Comparison of ENCODE assay signal across 16 mouse cellular contexts in genomic region chrX:96501580-96501979, GRCm38 (mm10). TPM values are rescaled to one million over a fixed set of nuclear protein-coding genes. Genes with fewer than 3 reads are reported as not detected.
A peak's percentile ranks its signal among the peaks of the same experiment; 100 is the strongest.
DNase-seq lines count a peak whose midpoint lies in the region; ATAC-seq and TF ChIP-seq lines count a peak whose summit lies in the region.
"Had no signal": no experiment of that assay in that cellular context is flagged by ENCODE, and none has a peak within 500 bp of the region (broad histone marks: within the 10 kb centered on the region; RNA-seq: fewer than 3 reads in every experiment).

No protein-coding gene starts in this region.

- 70% methylated on average over 1 of the region's 1 CpGs for whole genome bisulfite sequencing in midbrain, postnatal 0 days
- WGBS in midbrain, embryonic 10.5 days, result 52% methylated on average over 1 of the region's 1 CpGs

- TF ChIP-seq CTCF in midbrain, postnatal 0 days (IDR thresholded peaks at IDR 0.05), result peak; percentile 55

- H3K27ac ChIP-seq in midbrain, postnatal 0 days (ENCODE audit: low read depth, low read length), result no peak overlapping the region
- H3K27ac ChIP-seq in midbrain, embryonic 10.5 days (replicated peaks), result no peak overlapping the region
- H3K27ac ChIP-seq: limb, embryonic 12.5 days; midbrain, embryonic 13.5 days; neural tube, embryonic 12.5 days had no signal

- peak; percentile 2 for DNase-seq in embryo, embryonic 11 days
- no peak for DNase-seq in embryo, embryonic 9.5 days (ENCODE audit: extremely low spot score)
- peak; percentile 0 for DNase-seq in kidney, adult 9 months
- no peak for DNase-seq in kidney, postnatal 10 days
- peak; percentile 8 for DNase-seq in midbrain, postnatal 0 days (ENCODE audit: low spot score)
- no peak for DNase-seq in midbrain, embryonic 10.5 days (ENCODE audit: low spot score)
- no peak for DNase-seq in adrenal gland, adult (ENCODE audit: inconsistent age in 2 of 2, low spot score in 1 of 2)
- DNase-seq: cerebellum, postnatal 25 days; lung, adult 2 months; thymus, adult 2 months had no signal

- H3K9me3 ChIP-seq in midbrain, postnatal 0 days (ENCODE audit: low read length), result no peaks in the 10 kb centered on the region
- H3K9me3 ChIP-seq in midbrain, embryonic 10.5 days (replicated peaks), result no peaks in the 10 kb centered on the region
- H3K9me3 ChIP-seq: heart, embryonic 12.5 days; limb, embryonic 12.5 days; midbrain, embryonic 13.5 days; neural tube, embryonic 12.5 days had no signal

- H3K27me3 ChIP-seq in midbrain, postnatal 0 days (ENCODE audit: insufficient read depth, low read length), result no peaks in the 10 kb centered on the region
- no peaks in the 10 kb centered on the region for H3K27me3 ChIP-seq in midbrain, embryonic 10.5 days (ENCODE audit: low read depth, poor library complexity, severe bottlenecking)
- H3K27me3 ChIP-seq: heart, embryonic 12.5 days; limb, embryonic 12.5 days; midbrain, embryonic 13.5 days; neural tube, embryonic 12.5 days had no signal

- H3K4me1 ChIP-seq in midbrain, postnatal 0 days (ENCODE audit: insufficient read depth, low read length), result no peaks in the 10 kb centered on the region
- H3K4me1 ChIP-seq in midbrain, embryonic 10.5 days, result no peaks in the 10 kb centered on the region
- H3K4me1 ChIP-seq: heart, embryonic 12.5 days; limb, embryonic 12.5 days; midbrain, embryonic 13.5 days; neural tube, embryonic 12.5 days had no signal

- no peak overlapping the region for H3K4me3 ChIP-seq in midbrain, postnatal 0 days (ENCODE audit: low read depth, low read length)
- no peak overlapping the region for H3K4me3 ChIP-seq in midbrain, embryonic 10.5 days
- H3K4me3 ChIP-seq: heart, embryonic 12.5 days; limb, embryonic 12.5 days; midbrain, embryonic 13.5 days; neural tube, embryonic 12.5 days had no signal

- H3K4me2 ChIP-seq in midbrain, postnatal 0 days (ENCODE audit: low read depth, low read length, poor library complexity, severe bottlenecking), result no peak overlapping the region
- H3K4me2 ChIP-seq: heart, embryonic 12.5 days; limb, embryonic 12.5 days; midbrain, embryonic 13.5 days; neural tube, embryonic 12.5 days had no signal

- H3K36me3 ChIP-seq in midbrain, postnatal 0 days (ENCODE audit: insufficient read depth, low read length), result no peaks in the 10 kb centered on the region
- no peaks in the 10 kb centered on the region for H3K36me3 ChIP-seq in midbrain, embryonic 10.5 days
- H3K36me3 ChIP-seq: heart, embryonic 12.5 days; limb, embryonic 12.5 days; midbrain, embryonic 13.5 days; neural tube, embryonic 12.5 days had no signal

- ATAC-seq in midbrain, postnatal 0 days (ENCODE audit: low FRiP score), result no peak
- ATAC-seq in granulocyte monocyte progenitor cell, adult 5-6 weeks (replicated peaks; ENCODE audit: poor library complexity, severe bottlenecking), result no peak
- ATAC-seq: midbrain, embryonic 13.5 days had no signal

- no peak overlapping the region for H3K9ac ChIP-seq in midbrain, postnatal 0 days (replicated peaks; ENCODE audit: low read length, poor library complexity, severe bottlenecking)
- H3K9ac ChIP-seq: heart, embryonic 12.5 days; limb, embryonic 12.5 days; midbrain, embryonic 13.5 days; neural tube, embryonic 12.5 days had no signal

RNA-seq across cellular contexts. Expression of gene Hsf3, which starts 45.5 kb away (rescaled TPM):
- total RNA-seq in midbrain, postnatal 0 days (2014; rRNA removed), result 0.57 TPM in 1 of 2 replicates, not detected in the other
- polyA plus RNA-seq in midbrain, postnatal 0 days (2015; fragmentation: Nextera tagmentation; extraction: Ambion mirVana), result not detected in 2 replicates
- 0.19 and 0.41 TPM in 2 replicates for polyA plus RNA-seq in midbrain, embryonic 10.5 days (2016; fragmentation: Nextera tagmentation; extraction: Ambion mirVana)
- total RNA-seq in granulocyte monocyte progenitor cell, adult 5-6 weeks (2014; fragmentation: Nextera tagmentation), result not detected in 2 replicates
- not detected in 2 replicates for total RNA-seq in granulocyte monocyte progenitor cell, adult 5-6 weeks (2017)
- total RNA-seq: gastrocnemius, adult 8-10 months had no signal
- polyA plus RNA-seq: heart, embryonic 12.5 days; lung, adult 2 months; neural tube, embryonic 12.5 days; thymus, adult 2 months had no signal

RNA-seq across cellular contexts. Expression of gene Heph, which starts 46.4 kb away (rescaled TPM):
- total RNA-seq in midbrain, postnatal 0 days (2014; rRNA removed), result 7.5 and 7.8 TPM in 2 replicates
- 2.7 and 2.8 TPM in 2 replicates for polyA plus RNA-seq in midbrain, postnatal 0 days (2015; fragmentation: Nextera tagmentation; extraction: Ambion mirVana)
- 16.9 and 17.7 TPM in 2 replicates for polyA plus RNA-seq in midbrain, embryonic 10.5 days (2016; fragmentation: Nextera tagmentation; extraction: Ambion mirVana)
- total RNA-seq in granulocyte monocyte progenitor cell, adult 5-6 weeks (2014; fragmentation: Nextera tagmentation), result not detected in 2 replicates
- 0.13 and 0.26 TPM in 2 replicates for total RNA-seq in granulocyte monocyte progenitor cell, adult 5-6 weeks (2017)

Comparison
In these comparisons a context has a peak if more than half of its experiments do, and no peak if none do; other contexts are left out.
1. DNase-seq: peak in embryo, embryonic 11 days (single experiment), kidney, adult 9 months (single experiment) and midbrain, postnatal 0 days (single experiment); none in embryo, embryonic 9.5 days (single experiment), kidney, postnatal 10 days (single experiment), midbrain, embryonic 10.5 days (single experiment) and adrenal gland, adult (0 of 2).